Mouse (Mus musculus) left cerebral cortex, postnatal 4 days (tissue): ENCODE data around the gene Atp6v0e. TPM values are rescaled to one million over a fixed set of nuclear protein-coding genes. Genes with fewer than 3 reads are reported as not detected.

Experiments used
- DNase-seq: peaks from one replicate; pipeline ENCODE4 v3.0.0-alpha.2; 2022
- intact Hi-C: fragments of 180-260 bp; cut with DNase I; formaldehyde crosslinking; loops from one replicate; pipeline ENCODE4 v1.15.1; 2025
- total RNA-seq, 2 experiments: library from RNA; stranded (reverse); gene quantifications; 2 replicates each; pipeline ENCODE4 v1.2.3; 2021

The Atp6v0e gene
- total RNA-seq = 10 to 100 TPM; 29.4 to 31.3 TPM

GRCm38 (mm10) chr17:26662978-26663683 lies at the start of gene Atp6v0e:
TSS of gene Atp6v0e (plus strand) at chr17:26663231.
- intact Hi-C loops = no loop called here
- DNase-seq = peak; percentile 99

- intact Hi-C loops = no loop called here
Observed at GRCm38 (mm10) chr17:26614286-26614685, 48.7 kb upstream of the Atp6v0e start.

GRCm38 (mm10) chr17:26614708-26615486 lies 48.1 kb upstream of the Atp6v0e start:
- intact Hi-C loops = no loop called here
- no peak for DNase-seq

More at GRCm38 (mm10) chr17:26614286-26614685, 48.7 kb upstream of the Atp6v0e start:
- DNase-seq = no peak

- no peak for DNase-seq
- intact Hi-C loops = no loop called here
Observed at GRCm38 (mm10) chr17:26616696-26617095, 46.3 kb upstream of the Atp6v0e start.

GRCm38 (mm10) chr17:26618498-26618897 lies 44.5 kb upstream of the Atp6v0e start:
- no peak for DNase-seq
- intact Hi-C loops = no loop called here

GRCm38 (mm10) chr17:26619577-26619976 lies 43.5 kb upstream of the Atp6v0e start:
- intact Hi-C loops = no loop called here
- no peak for DNase-seq

- intact Hi-C loops = no loop called here
Observed at GRCm38 (mm10) chr17:26620292-26620691, 42.7 kb upstream of the Atp6v0e start.

GRCm38 (mm10) chr17:26620786-26621766 lies 42.0 kb upstream of the Atp6v0e start:
- DNase-seq = peak; percentile 60
- intact Hi-C loops = no loop called here

More at GRCm38 (mm10) chr17:26620292-26620691, 42.7 kb upstream of the Atp6v0e start:
- no peak for DNase-seq

GRCm38 (mm10) chr17:26621912-26622311 lies 41.1 kb upstream of the Atp6v0e start:
- intact Hi-C loops = no loop called here
- no peak for DNase-seq

- intact Hi-C loops = no loop called here
- DNase-seq = no peak
Observed at GRCm38 (mm10) chr17:26623991-26624390, 39.0 kb upstream of the Atp6v0e start.

GRCm38 (mm10) chr17:26624999-26625398 lies 38.0 kb upstream of the Atp6v0e start:
- DNase-seq = no peak
- intact Hi-C loops = no loop called here

- intact Hi-C loops = no loop called here
- no peak for DNase-seq
Observed at GRCm38 (mm10) chr17:26625521-26626010, 37.5 kb upstream of the Atp6v0e start.

- DNase-seq = no peak
Observed at GRCm38 (mm10) chr17:26628479-26628878, 34.6 kb upstream of the Atp6v0e start.

GRCm38 (mm10) chr17:26628936-26629335 lies 34.1 kb upstream of the Atp6v0e start:
- intact Hi-C loops = no loop called here
- DNase-seq = no peak

More at GRCm38 (mm10) chr17:26628479-26628878, 34.6 kb upstream of the Atp6v0e start:
- intact Hi-C loops = no loop called here

GRCm38 (mm10) chr17:26631811-26632327 lies 31.2 kb upstream of the Atp6v0e start:
- no peak for DNase-seq
- intact Hi-C loops = no loop called here

- no peak for DNase-seq
- intact Hi-C loops = no loop called here
Observed at GRCm38 (mm10) chr17:26633186-26633585, 29.8 kb upstream of the Atp6v0e start.

- DNase-seq = no peak
- intact Hi-C loops = no loop called here
Observed at GRCm38 (mm10) chr17:26633926-26634325, 29.1 kb upstream of the Atp6v0e start.

GRCm38 (mm10) chr17:26634539-26634938 lies 28.5 kb upstream of the Atp6v0e start:
- intact Hi-C loops = no loop called here
- DNase-seq = no peak

GRCm38 (mm10) chr17:26635951-26636350 lies 27.1 kb upstream of the Atp6v0e start:
- intact Hi-C loops = no loop called here
- DNase-seq = no peak

- no peak for DNase-seq
- intact Hi-C loops = loop anchor here (2.0 kb wide), 1 partner anchor 171 kb away; no protein-coding TSS in a partner anchor
Observed at GRCm38 (mm10) chr17:26637851-26638250, 25.2 kb upstream of the Atp6v0e start.
